Mouse (Mus musculus) ovary, postnatal 14 days (tissue): ENCODE data around the gene Cp.
"Not testable (repeated sequence)": the region's sequence is repeated elsewhere in the genome, so short reads cannot be mapped to it uniquely, and the experiment has no call there.

Experiments
- DNase-seq: peaks from one replicate; pipeline ENCODE4 v3.0.0; 2022; ENCODE audit warnings: low spot score

Gene Cp

DNA sequence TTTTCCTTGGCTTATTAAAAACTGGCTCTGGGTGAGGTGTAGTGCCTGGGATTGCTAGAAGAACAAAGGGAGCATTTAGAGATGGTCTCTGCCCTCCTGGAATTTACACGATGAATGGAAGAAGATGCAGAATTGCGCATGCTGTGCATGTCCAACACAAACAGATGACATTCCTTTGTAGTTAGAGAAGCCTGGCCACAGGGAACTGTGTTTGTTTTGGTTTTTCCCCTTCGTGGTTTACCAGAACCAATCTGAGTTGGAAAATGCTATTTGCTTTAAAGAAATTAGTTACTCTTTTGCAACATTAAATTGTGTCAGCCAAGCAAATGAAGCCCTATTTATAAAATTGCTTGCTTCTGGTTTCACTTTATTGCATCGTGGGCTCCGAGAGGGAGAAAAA is at the start of gene Cp:
Cp (plus strand) TSS at position 170 of the 400 bp plus-strand sequence.
- DNase-seq, result no peak

GRCm38 (mm10) chr3:19948552-19948951 is 8.3 kb upstream of the Cp start:
- DNase-seq, result no peak

- not testable (repeated sequence) for DNase-seq
Measured at GRCm38 (mm10) chr3:19949401-19949800, 7.5 kb upstream of the Cp start.

GRCm38 (mm10) chr3:19953425-19953824 is 3.4 kb upstream of the Cp start:
- no peak for DNase-seq

DNA sequence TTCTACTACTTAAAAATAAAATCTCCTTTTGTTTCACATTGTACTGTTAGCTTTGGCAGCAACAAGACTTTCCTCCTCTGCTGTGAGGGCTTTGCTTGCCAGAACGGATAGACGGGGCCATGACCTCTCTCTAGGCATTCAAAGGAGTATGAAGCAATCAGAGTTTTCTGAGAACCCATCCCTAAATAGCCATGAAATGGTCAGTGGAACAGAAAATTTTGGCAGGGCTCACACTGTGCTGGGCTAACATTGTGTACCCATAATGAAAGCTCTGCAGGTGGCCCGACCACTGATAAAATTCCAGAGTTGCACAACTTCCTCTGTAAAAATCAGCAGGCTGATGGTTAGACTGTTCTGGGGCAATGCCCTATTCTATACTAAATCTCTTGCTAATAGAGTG is 3.0 kb upstream of the Cp start:
- peak; percentile 42 for DNase-seq

DNA sequence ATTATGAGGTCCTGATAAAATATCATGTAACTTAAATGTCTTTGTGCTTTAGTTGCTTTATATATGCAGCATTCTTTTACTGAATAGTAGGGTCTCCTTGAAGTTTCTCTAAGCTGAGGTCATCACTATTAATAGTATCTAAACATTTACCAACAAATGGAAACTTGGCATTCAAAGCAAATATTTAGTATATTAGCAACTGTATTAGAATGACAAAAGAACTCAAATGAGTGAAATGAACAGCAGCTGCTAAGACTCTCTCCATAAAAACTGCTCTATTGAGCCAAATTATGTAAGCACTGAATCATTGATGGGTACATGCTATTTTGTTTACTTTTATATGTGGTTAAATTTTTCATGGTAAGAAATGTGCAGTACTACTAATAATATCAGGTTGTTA is 1.2 kb downstream of the Cp start:
- DNase-seq, result no peak

DNA sequence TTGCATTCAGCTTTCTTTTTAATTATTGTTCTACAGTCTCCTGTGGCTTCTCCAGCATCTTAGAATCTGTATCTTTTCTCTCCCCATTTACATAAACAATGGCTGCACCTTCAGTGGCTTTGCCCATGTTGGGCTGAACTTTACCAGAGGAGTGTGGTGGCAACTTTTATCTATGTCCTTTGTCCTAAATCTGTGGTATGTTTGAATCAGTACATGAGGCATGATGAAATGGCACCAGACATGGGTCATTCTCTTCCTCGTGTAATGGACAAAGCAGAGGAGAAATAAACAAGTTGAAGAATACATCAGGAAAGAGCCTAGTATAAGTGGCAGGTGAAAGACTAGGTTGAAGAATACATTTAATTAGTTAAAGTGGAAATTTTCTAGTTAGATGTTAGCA is 2.1 kb downstream of the Cp start:
- no peak for DNase-seq

DNA sequence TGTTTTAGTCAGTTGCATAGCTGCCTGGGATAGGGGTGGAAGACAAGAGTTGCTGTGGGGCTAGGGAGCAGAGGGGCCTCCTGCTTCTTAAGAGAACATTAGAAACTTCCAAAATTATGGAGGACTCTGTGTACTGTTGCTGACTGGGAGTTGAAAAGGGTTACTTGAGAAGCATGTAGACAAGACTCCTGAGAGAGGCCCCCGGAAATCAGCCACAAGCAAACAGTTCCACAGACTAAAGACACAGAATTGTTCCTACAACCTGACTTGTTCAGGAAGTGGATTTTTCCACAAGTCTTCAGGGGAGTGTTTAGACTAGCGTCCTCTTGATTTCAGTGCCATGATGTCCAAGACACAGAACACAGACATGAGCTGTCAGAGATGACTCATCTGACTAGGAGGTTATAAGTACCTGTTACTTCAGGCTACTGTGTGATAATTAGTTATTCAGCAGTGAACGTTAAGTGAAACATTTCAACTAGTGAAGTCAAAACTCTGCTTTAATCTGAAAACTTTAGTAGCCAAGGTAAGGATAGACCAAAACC is 3.8 kb downstream of the Cp start:
- no peak for DNase-seq

DNA sequence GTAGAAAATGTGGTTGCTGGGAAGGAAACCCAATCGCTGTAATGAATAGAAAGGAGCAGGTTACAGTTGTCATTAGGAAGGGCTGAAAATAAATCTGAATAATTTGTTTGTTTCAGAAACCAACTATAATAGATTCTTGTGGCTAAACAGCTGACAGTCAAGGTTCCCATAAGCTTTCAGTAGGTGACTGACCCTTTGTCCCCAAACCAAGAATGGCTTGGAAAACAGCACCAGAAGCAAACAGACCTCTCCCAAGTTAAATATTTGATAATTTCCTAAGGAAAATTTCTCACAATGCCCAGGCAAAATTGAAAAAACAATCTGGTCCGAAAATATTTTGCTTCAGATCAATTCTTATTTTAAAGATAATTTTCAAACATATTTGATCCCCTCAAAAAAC is 4.5 kb downstream of the Cp start:
- no peak for DNase-seq

DNA sequence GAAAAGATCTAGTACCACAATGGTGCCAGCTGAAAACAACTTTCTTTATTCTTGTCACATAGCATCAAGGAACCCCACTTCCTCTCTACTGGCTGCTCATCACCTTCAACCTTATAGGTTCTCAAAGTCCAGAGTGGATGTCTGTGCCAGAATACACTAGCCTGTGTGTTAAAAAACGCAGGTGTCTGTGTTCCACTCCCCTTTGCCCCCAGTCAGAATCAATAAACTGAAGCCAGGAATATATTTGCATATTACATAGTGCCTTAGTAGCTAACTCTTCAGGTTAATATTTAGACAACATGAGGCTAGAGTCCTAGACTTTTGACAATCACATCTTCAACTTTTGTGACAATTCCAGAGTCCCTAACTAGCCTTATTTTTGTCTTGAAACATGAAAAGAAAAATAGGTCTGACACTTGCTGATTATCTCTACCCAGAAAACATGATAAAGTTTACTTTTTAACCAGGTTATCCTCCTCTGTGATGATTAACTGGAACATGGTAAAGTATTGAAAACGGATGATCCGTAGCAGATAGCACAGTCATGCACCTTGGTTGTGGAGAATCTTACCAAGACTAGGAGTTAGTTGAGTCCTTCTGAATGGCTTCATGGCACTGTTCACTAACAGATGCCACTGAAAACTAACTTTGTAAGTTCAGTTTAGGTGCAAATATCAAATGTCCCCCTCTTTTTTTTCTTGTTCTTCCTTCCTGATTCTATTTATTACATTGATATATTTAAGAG is 6.1 kb downstream of the Cp start:
- no peak for DNase-seq

GRCm38 (mm10) chr3:19964625-19965188 is 7.9 kb downstream of the Cp start:
- DNase-seq, result no peak

- no peak for DNase-seq
Measured at GRCm38 (mm10) chr3:19965239-19965638, 8.4 kb downstream of the Cp start.

DNA sequence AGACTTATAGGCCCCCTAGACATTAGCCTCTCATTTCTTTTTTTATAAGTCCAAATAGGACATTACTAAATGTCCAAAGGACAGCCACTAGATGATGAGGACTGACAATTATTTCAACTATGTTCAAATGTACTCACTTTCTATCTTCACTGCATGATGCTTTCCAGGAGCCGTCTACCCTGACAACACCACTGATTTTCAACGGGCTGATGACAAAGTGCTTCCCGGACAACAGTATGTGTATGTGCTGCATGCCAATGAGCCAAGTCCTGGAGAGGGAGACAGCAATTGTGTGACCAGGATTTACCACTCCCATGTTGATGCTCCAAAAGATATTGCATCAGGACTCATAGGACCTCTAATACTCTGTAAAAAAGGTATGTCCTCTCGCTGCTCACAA is 9.2 kb downstream of the Cp start:
- DNase-seq, result no peak

DNA sequence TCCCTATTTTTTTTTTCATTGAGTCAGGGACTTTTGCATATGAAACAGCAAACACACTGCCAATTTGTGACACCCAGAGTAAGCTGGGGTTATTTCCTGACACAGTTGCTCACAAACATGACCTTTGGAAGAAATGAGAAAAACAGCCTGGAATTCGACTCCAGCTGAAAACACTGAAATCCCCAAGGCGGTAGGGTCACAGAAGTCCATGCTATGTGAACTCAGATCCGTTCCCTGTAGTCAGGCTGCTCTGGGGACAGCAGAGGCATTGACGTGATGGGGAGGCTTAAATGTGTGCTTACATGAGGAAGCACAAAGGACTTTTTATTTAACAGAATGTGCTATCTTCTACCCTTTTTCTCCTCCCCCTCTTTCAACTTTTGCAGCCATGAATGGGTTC is 21.6 kb downstream of the Cp start:
- no peak for DNase-seq

- DNase-seq, result no peak
Measured at GRCm38 (mm10) chr3:19981156-19981555, 24.3 kb downstream of the Cp start.

- no peak for DNase-seq
Measured at GRCm38 (mm10) chr3:19982846-19983245, 26.0 kb downstream of the Cp start.

GRCm38 (mm10) chr3:19986123-19986522 is 29.3 kb downstream of the Cp start:
- DNase-seq, result no peak

DNA sequence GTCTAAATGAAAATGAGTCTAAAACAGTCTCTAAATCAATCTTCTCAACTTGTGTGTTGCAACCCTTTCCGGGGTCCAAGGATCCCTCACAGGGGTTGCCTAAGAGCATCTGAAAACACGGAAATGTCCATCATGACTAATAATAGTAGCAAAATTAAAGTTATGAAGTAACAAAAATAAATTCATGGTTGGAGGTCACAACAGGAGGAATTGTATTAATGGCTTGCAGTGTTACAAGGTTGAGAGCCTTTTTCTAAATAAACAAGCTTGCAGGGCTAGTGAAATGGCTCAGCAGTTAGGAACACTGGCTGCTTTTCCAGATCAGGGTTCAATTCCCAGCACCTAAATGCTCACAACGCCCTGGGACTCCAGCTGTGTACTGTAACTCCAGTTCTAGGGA is 33.2 kb downstream of the Cp start:
- DNase-seq, result no peak

GRCm38 (mm10) chr3:19992388-19992787 is 35.5 kb downstream of the Cp start:
- DNase-seq, result no peak

DNA sequence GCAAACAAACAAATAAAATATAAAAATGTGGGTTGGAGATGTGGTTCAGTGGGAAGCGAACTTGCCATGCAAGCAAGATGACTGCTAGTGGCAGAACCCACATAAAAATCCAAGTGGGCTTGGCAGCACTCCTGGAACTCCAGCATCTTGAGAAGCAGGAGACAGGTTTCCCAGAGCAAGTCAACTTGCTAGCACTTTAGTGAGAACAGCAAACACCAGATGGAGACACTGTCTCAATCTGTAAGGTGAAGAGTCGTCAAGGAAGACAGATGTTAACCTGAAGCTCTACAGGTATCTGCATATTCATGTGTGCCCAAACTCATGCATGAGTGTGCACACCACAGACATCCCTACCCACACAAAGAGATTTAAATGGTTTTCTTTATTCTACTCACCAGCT is 42.7 kb downstream of the Cp start:
- DNase-seq, result no peak

- no peak for DNase-seq
Measured at GRCm38 (mm10) chr3:20000806-20001205, 44.0 kb downstream of the Cp start.

GRCm38 (mm10) chr3:20002786-20003185 is 45.9 kb downstream of the Cp start:
- peak; percentile 6 for DNase-seq

- no peak for DNase-seq
Measured at GRCm38 (mm10) chr3:20004422-20004821, 47.6 kb downstream of the Cp start.

- DNase-seq, result no peak
Measured at GRCm38 (mm10) chr3:20005611-20006010, 48.8 kb downstream of the Cp start.
